Mouse (Mus musculus): ENCODE data around the gene Tspan33. TPM values are rescaled to one million over a fixed set of nuclear protein-coding genes. Genes with fewer than 3 reads are reported as not detected.
"Not testable (repeated sequence)": the region's sequence is repeated elsewhere in the genome, so short reads cannot be mapped to it uniquely, and the experiment has no call there.

The Tspan33 gene
- polyA plus RNA-seq, 1 experiment from 2014 or later: 2.8 TPM

DNA sequence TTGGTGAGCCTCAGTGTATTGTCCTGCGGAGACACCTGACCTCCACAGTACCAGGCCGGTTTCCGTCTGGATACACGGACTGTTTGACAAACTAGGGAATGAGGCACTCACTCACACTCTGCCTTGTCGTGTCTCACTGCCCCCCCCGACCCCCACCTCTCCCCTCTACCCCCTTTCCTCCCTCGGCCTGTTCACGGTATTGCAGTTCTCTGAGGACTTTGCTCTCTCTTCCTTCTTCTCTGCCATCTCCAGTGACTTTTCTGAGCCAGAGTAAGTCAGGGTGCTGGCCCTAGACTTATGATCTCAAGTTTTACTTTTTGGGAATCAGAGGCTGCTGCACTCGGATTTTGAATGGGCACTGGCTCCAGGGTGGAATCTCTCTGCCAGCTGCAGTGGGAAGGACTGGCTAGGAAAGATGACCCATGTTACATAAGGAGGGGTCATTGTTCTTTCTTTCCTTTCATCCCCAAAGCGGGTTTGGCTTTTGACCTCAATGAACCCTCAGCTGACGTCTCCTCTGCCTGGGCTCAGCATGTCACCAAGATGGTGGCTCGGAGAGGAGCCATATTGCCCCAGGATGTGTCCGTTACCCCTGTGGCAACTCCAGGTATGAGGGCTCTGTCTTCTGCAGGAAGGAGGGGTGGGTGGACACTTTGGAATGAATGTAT lies 65.1 kb downstream of the Tspan33 start:
- no peak overlapping the region for H3K4me3 ChIP-seq
- H3K27me3 ChIP-seq: no peaks in the 10 kb centered on the region
- no peaks in the 10 kb centered on the region for H3K4me1 ChIP-seq
- H3K9me3 ChIP-seq: no peaks in the 10 kb centered on the region
- no peak overlapping the region for H3K9ac ChIP-seq
- peaks cover 75% of the 10 kb centered on the region for H3K36me3 ChIP-seq
- WGBS: 83% methylated on average over 13 of the region's 13 CpGs
- ATAC-seq (ENCODE audit: insufficient number of reproducible peaks, insufficient read depth, low FRiP score, low TSS enrichment, low read depth): no peak
- H3K27ac ChIP-seq: no peak overlapping the region
- no peak overlapping the region for H3K4me2 ChIP-seq

DNA sequence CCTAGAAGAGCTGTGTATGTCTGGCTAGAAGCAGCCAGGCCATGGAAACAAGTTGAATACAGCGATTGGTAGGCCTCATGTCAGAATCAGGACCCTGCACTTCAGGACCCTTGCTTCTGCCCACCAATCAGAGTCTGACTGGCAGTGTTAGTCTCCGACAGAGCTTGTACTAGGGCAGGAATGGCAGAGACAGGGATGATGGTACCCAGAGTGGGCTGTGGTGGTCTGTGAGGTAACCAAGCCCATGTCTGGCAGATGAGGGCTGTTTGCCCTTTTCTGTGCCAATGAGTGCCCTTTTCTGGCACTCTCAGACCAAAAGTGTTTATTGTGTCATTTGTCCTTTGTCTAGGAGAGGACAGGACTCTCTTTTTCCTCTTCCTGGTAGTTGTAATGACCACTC lies 66.4 kb downstream of the Tspan33 start:
- not testable (repeated sequence) for H3K27me3 ChIP-seq; H3K4me1 ChIP-seq; ATAC-seq (ENCODE audit: insufficient number of reproducible peaks, insufficient read depth, low FRiP score, low TSS enrichment, low read depth); H3K9ac ChIP-seq; H3K4me2 ChIP-seq; H3K27ac ChIP-seq; H3K4me3 ChIP-seq; H3K9me3 ChIP-seq
- 83% methylated on average over 2 of the region's 2 CpGs for WGBS
- H3K36me3 ChIP-seq: peaks cover 63% of the 10 kb centered on the region

DNA sequence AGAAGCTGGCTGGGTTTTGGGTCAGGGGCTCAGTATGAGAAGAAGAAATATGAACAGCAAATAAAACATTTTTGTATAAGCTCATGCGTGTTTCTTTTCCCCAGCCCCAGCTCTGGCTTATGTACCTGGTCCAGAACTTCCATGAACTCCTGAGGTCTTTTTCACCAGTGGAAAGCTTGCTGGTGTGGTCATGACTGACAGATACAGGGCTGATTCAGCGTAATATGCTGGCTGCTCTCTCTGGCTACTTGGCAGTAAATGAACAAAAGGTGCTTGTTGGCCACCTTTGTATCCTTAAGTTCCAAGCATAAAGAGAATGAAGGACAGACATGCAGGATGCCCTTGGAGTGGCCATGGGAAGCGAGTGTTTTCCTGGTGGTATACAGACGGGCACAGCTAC lies 67.3 kb downstream of the Tspan33 start:
- H3K9me3 ChIP-seq: no peaks in the 10 kb centered on the region
- no peak overlapping the region for H3K27ac ChIP-seq
- H3K36me3 ChIP-seq: peaks cover 55% of the 10 kb centered on the region
- H3K4me2 ChIP-seq: no peak overlapping the region
- H3K9ac ChIP-seq: no peak overlapping the region
- WGBS: 88% methylated on average over 4 of the region's 4 CpGs
- no peak for ATAC-seq (ENCODE audit: insufficient number of reproducible peaks, insufficient read depth, low FRiP score, low TSS enrichment, low read depth)
- H3K4me1 ChIP-seq: no peaks in the 10 kb centered on the region
- H3K4me3 ChIP-seq: no peak overlapping the region
- no peaks in the 10 kb centered on the region for H3K27me3 ChIP-seq

DNA sequence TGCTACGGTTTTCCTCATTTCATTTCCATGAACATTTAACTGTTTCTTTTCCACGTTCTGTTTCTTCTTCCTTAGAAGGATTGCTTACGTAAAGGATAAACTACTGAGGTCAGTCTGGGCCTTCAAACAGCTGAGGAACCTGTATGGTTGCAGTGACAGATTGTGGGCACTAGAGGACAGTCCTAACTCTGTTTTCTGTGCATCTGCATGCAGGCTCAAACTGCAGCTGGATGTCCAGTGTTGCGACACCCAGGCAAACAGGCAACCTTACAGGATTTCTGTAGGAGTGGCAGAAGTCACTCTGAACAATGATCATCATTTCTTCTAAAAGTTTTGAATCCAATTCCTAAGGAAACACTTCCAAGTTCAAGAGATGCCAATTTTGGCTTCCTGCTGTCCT lies 68.5 kb downstream of the Tspan33 start:
- Histone ChIP-seq H3K9me3 (no peaks in the 10 kb centered on the region), H3K4me1 (no peaks in the 10 kb centered on the region), H3K4me2 (no peak overlapping the region), H3K27ac (no peak overlapping the region), H3K9ac (no peak overlapping the region), H3K4me3 (no peak overlapping the region), H3K36me3 (peaks cover 43% of the 10 kb centered on the region), H3K27me3 (no peaks in the 10 kb centered on the region)
- 57% methylated on average over 4 of the region's 4 CpGs for WGBS
- no peak for ATAC-seq (ENCODE audit: insufficient number of reproducible peaks, insufficient read depth, low FRiP score, low TSS enrichment, low read depth)

DNA sequence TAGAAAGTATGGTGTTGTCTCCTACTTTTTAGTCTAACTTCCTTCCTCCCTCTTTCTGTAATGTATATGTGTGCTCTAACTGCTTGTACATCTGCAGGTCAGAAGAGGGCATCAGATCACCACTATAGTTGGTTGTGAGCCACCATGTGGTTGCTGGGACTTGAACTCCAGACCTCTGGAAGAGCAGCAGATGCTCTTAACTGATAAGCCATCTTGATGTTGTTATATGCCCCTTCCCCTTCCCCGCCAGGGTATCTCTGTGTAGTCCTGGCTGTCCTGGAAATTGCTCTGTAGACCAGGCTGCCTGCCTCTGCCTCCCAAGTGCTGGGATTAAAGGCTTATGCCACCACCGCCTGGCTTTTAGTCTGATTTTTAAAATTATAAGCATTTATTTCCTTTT lies 72.9 kb downstream of the Tspan33 start:
- no peaks in the 10 kb centered on the region for H3K9me3 ChIP-seq
- no peak overlapping the region for H3K27ac ChIP-seq
- peaks cover 9% of the 10 kb centered on the region; the same call in 1 of the 2 replicates for H3K4me1 ChIP-seq
- ATAC-seq (ENCODE audit: insufficient number of reproducible peaks, insufficient read depth, low FRiP score, low TSS enrichment, low read depth): no peak
- no peak overlapping the region for H3K4me2 ChIP-seq
- no peak overlapping the region for H3K9ac ChIP-seq
- WGBS: 86% methylated on average over 2 of the region's 2 CpGs
- no peaks in the 10 kb centered on the region for H3K27me3 ChIP-seq
- H3K36me3 ChIP-seq: peaks cover 6% of the 10 kb centered on the region
- H3K4me3 ChIP-seq: no peak overlapping the region

Other genes with a start within 250 kb of the Tspan33 start
- 221 and 233 TPM in 2 replicates for gene Atp6v1f, start 226.5 kb upstream of the Tspan33 start, polyA plus RNA-seq (2015; fragmentation: Nextera tagmentation; extraction: Ambion mirVana)
- 0.32 TPM in 1 of 2 replicates, not detected in the other for gene Atp6v1fnb, start 222.8 kb upstream of the Tspan33 start, polyA plus RNA-seq (2015; fragmentation: Nextera tagmentation; extraction: Ambion mirVana)
- gene Kcp, start 186.3 kb upstream of the Tspan33 start, polyA plus RNA-seq (2015; fragmentation: Nextera tagmentation; extraction: Ambion mirVana): 37.9 and 44.7 TPM in 2 replicates
- 3.6 and 4.6 TPM in 2 replicates for gene Irf5, start 167.6 kb upstream of the Tspan33 start, polyA plus RNA-seq (2015; fragmentation: Nextera tagmentation; extraction: Ambion mirVana)
- gene Tnpo3, start 84.3 kb upstream of the Tspan33 start, polyA plus RNA-seq (2015; fragmentation: Nextera tagmentation; extraction: Ambion mirVana): 97.3 and 97.6 TPM in 2 replicates
- 53.0 and 57.4 TPM in 2 replicates for gene Smo, start 41.3 kb downstream of the Tspan33 start, polyA plus RNA-seq (2015; fragmentation: Nextera tagmentation; extraction: Ambion mirVana)
- gene Ahcyl2, start 73.8 kb downstream of the Tspan33 start, polyA plus RNA-seq (2015; fragmentation: Nextera tagmentation; extraction: Ambion mirVana): 14.1 and 15.2 TPM in 2 replicates
- gene Strip2, start 222.8 kb downstream of the Tspan33 start, polyA plus RNA-seq (2015; fragmentation: Nextera tagmentation; extraction: Ambion mirVana): 0.80 and 0.83 TPM in 2 replicates